Mouse (Mus musculus) liver, embryonic 11.5 days (tissue): ENCODE measurements around the gene Bend7. TPM values are rescaled to one million over a fixed set of nuclear protein-coding genes. Genes with fewer than 3 reads are reported as not detected.

Experiments used
- ATAC-seq: fragments of 200-750 bp; cut with Nextera tagmentation; replicated peaks from 2 replicates; pipeline ENCODE4 v1.8.0; 2017; ENCODE audit warnings: moderate number of reproducible peaks, mild to moderate bottlenecking, moderate TSS enrichment, moderate library complexity; ENCODE audit not compliant: low FRiP score
- DNase-seq: peaks from one replicate; pipeline ENCODE4 v3.0.0-alpha.2; 2017; ENCODE audit warnings: low spot score
- H3K27ac ChIP-seq: fragments of 300-500 bp; sonication (generic); 2 replicates; pipeline ENCODE4 v1.5.1; 2014; ENCODE audit warnings: mild to moderate bottlenecking, low read depth, low read length, control low read depth
- H3K27me3 ChIP-seq: fragments of 300-500 bp; sonication (generic); replicated peaks from 2 replicates; pipeline ENCODE4 v1.6.1; 2014; ENCODE audit warnings: low read length, mixed read lengths; ENCODE audit not compliant: control insufficient read depth, insufficient read depth
- H3K36me3 ChIP-seq: fragments of 300-500 bp; sonication (generic); 2 replicates; pipeline ENCODE4 v1.6.1; 2014; ENCODE audit warnings: mild to moderate bottlenecking, low read length, moderate library complexity, mixed read lengths; ENCODE audit not compliant: control insufficient read depth, insufficient read depth
- H3K4me1 ChIP-seq: fragments of 300-500 bp; sonication (generic); replicated peaks from 2 replicates; pipeline ENCODE4 v1.6.1; 2014; ENCODE audit warnings: low read length, mixed read lengths; ENCODE audit not compliant: control insufficient read depth, insufficient read depth
- H3K4me2 ChIP-seq: fragments of 300-500 bp; sonication (generic); 2 replicates; pipeline ENCODE4 v1.6.1; 2014; ENCODE audit warnings: mild to moderate bottlenecking, control low read depth, moderate library complexity
- H3K4me3 ChIP-seq: fragments of 300-500 bp; sonication (generic); 2 replicates; pipeline ENCODE4 v1.5.1; 2014; ENCODE audit warnings: low read depth, low read length, control low read depth
- H3K9ac ChIP-seq: fragments of 300-500 bp; sonication (generic); 2 replicates; pipeline ENCODE4 v1.6.1; 2014; ENCODE audit warnings: low read depth, low read length, control low read depth
- H3K9me3 ChIP-seq: fragments of 300-500 bp; sonication (generic); 2 replicates; pipeline ENCODE4 v1.6.1; 2016; ENCODE audit warnings: low read length, inconsistent platforms, mixed read lengths; ENCODE audit not compliant: control insufficient read depth
- whole genome bisulfite sequencing: fragments of 180-500 bp; shearing (Covaris S2); extraction: QIAGEN DNeasy Blood & Tissue Kit; methylation state at CpG from one replicate; pipeline ENCODE4 v1.1.7; 2014; 5-methylcytosine and 5-hydroxymethylcytosine counted together
- polyA plus RNA-seq: library from polyadenylated mRNA; unstranded; fragments of >200 nt; fragmentation: Nextera tagmentation; extraction: Ambion mirVana; gene quantifications from 2 replicates; pipeline ENCODE4 v1.2.1, GENCODE M21; 2014

Bend7 gene
- polyA plus RNA-seq, 1 experiment from 2014 or later = 2.4 TPM

DNA sequence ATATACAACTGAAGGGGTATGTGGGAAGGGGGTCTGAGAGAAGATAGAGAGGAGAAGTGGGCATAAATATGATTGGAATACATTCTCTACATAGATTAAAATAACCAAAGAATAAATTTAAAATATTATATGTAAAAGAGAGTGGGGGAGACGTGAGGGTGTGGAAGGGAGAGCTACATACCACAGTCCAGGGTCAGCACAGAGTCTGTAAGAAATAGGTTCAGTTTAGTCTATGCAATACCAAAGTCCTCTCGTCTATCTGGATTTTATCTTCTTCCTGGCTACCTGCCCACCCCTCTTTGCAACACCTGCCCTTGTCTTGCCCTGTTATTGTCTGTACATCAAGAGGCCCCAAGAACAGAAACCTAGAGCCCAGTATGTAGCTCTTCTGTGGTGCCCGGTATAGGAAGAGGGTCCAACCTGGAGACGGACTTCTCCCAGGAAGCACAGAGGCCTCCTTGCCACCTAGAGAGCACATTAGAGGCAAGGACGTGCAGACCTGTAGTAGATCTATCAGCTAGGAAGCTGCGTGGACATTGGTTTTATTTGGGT lies 110.9 kb downstream of the Bend7 start:
- Histone ChIP-seq H3K4me1 (no peaks in the 10 kb centered on the region; the same call in 1 of the 2 replicates), H3K36me3 (no peaks in the 10 kb centered on the region), H3K27ac (no peak overlapping the region), H3K9ac (no peak overlapping the region), H3K27me3 (no peaks in the 10 kb centered on the region), H3K4me2 (no peak overlapping the region), H3K9me3 (no peaks in the 10 kb centered on the region), H3K4me3 (no peak overlapping the region)
- DNase-seq (no peak), ATAC-seq (no peak)
- WGBS = 83% methylated on average over 6 of the region's 6 CpGs

DNA sequence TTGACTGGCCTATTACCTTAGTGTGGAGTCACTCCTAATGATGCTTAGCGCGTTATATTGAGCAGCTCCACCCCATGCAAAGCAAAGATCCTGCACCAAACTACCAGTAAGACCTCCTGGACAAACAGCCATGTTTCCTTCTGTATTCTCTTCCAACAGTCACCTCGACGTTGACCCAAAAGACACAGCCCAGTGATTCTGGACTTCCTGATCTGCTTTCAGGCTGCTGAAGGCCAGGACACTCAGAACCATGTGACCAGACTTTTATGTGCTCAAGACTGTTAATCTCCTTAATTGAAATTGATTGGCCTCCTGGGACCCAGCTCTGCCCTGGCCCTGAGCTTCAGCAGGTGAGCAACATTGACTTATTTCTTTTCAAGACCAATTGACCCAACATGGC lies 111.4 kb downstream of the Bend7 start:
- no peaks in the 10 kb centered on the region for H3K36me3 ChIP-seq
- ATAC-seq (no peak), DNase-seq (no peak)
- 81% methylated on average over 4 of the region's 4 CpGs for WGBS
- H3K9me3 ChIP-seq = no peaks in the 10 kb centered on the region
- no peak overlapping the region for H3K4me3 ChIP-seq
- no peak overlapping the region for H3K9ac ChIP-seq
- H3K27me3 ChIP-seq = no peaks in the 10 kb centered on the region
- no peaks in the 10 kb centered on the region; the same call in 1 of the 2 replicates for H3K4me1 ChIP-seq
- H3K4me2 ChIP-seq = no peak overlapping the region
- no peak overlapping the region for H3K27ac ChIP-seq

DNA sequence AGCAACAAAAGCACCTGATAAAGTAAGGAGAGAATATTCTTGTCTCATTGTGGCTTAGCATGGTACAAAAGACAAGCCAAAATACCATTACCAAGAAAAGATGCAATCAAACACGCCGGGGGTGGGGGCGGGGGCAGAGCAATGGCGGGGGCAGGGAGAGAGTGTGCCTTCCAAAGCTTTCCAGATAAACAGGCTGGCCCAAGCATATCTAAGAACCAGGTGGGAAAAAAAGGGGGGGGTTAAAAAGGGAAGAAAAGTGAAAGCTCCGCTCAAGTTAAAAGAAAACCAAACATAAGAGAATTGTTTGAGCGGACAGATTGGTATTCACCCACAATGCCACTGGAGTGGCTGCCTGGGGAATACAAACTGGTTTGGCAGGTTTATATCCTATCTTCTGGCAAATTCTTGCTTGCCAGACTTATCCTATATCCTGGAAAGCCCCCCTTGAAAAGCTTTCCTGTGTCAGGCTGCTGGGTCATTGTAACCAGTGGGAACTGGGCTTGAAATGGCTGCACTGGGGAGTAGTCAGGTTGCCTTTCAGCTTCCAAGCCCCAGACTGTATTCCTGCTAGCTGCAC lies 111.9 kb downstream of the Bend7 start:
- H3K9ac ChIP-seq = no peak overlapping the region
- WGBS = 68% methylated on average over 6 of the region's 6 CpGs
- no peak overlapping the region for H3K4me3 ChIP-seq
- H3K4me2 ChIP-seq = no peak overlapping the region
- ATAC-seq (no peak), DNase-seq (no peak)
- no peaks in the 10 kb centered on the region for H3K27me3 ChIP-seq
- no peak overlapping the region for H3K27ac ChIP-seq
- H3K9me3 ChIP-seq = no peaks in the 10 kb centered on the region
- no peaks in the 10 kb centered on the region for H3K36me3 ChIP-seq
- H3K4me1 ChIP-seq = no peaks in the 10 kb centered on the region; the same call in 1 of the 2 replicates

GRCm38 (mm10) chr2:4831493-4831892 lies 113.9 kb downstream of the Bend7 start:
- Histone ChIP-seq H3K27me3 (no peaks in the 10 kb centered on the region), H3K9me3 (no peaks in the 10 kb centered on the region), H3K4me2 (no peak overlapping the region), H3K4me1 (no peaks in the 10 kb centered on the region; the same call in 1 of the 2 replicates), H3K36me3 (no peaks in the 10 kb centered on the region), H3K27ac (no peak overlapping the region), H3K4me3 (no peak overlapping the region), H3K9ac (no peak overlapping the region)
- DNase-seq (no peak), ATAC-seq (peak; percentile 68)
- 36% methylated on average over 4 of the region's 4 CpGs for WGBS

DNA sequence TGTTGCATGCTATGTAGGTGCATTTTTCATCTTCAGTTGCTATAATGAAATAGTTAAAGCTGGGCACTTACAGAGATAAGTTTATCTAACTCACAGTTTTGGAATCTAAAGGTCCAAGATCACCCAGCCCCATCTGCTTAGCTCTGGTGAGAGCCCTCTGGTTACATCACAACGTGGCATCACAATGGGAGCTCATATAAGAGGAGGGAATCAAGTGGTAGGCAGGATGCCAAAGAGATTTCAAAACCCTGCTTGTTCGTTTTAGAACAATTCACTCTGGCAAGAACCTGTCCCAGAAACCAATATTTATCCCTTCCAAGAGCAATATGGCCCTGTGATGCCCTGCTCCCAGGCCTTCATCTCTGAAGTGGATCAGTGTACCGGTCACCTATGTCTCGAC lies 114.5 kb downstream of the Bend7 start:
- H3K4me3 ChIP-seq = no peak overlapping the region
- no peaks in the 10 kb centered on the region for H3K36me3 ChIP-seq
- 67% methylated on average over 4 of the region's 4 CpGs for WGBS
- H3K9me3 ChIP-seq = no peaks in the 10 kb centered on the region
- H3K27me3 ChIP-seq = no peaks in the 10 kb centered on the region
- no peak overlapping the region for H3K9ac ChIP-seq
- ATAC-seq (no peak), DNase-seq (no peak)
- H3K27ac ChIP-seq = no peak overlapping the region
- H3K4me1 ChIP-seq = no peaks in the 10 kb centered on the region; the same call in 1 of the 2 replicates
- no peak overlapping the region for H3K4me2 ChIP-seq

DNA sequence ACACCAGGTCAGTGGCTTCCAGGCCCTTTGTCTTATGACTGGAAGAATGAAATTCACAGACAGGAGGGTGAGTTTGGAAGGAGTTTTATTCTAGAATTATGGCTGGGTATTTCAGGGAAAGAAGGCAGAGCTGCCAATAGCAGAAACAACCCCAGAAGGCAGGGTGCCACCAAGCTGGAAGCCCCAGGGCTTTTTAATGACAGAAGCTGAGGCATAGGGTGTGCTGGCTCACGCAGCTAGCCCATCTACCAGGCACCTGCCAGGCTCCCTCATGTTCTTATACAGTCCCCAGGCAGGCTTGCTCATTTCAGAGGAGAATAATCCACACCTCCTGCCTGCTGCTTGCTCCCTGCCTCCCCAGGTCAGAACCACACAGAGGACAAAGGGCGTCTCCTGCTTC lies 131.8 kb downstream of the Bend7 start:
- Histone ChIP-seq H3K4me2 (no peak overlapping the region), H3K36me3 (no peaks in the 10 kb centered on the region), H3K4me3 (no peak overlapping the region), H3K4me1 (no peaks in the 10 kb centered on the region), H3K27ac (no peak overlapping the region), H3K9me3 (no peaks in the 10 kb centered on the region), H3K9ac (no peak overlapping the region), H3K27me3 (no peaks in the 10 kb centered on the region)
- DNase-seq (no peak), ATAC-seq (no peak)
- 88% methylated on average over 2 of the region's 2 CpGs for WGBS

Other genes starting within 250 kb of the Bend7 start
- gene Prpf18, start 65.7 kb upstream of the Bend7 start, polyA plus RNA-seq = 37.1 and 39.9 TPM in 2 replicates
- gene Sephs1, start 163.7 kb downstream of the Bend7 start, polyA plus RNA-seq = 65.3 and 71.2 TPM in 2 replicates
- 42.1 and 45.1 TPM in 2 replicates for gene Phyh, start 201.2 kb downstream of the Bend7 start, polyA plus RNA-seq